Comparison of ENCODE assay signal across 9 mouse cellular contexts in genomic region chr11:120423569-120424295, GRCm38 (mm10). TPM values are rescaled to one million over a fixed set of nuclear protein-coding genes. Genes with fewer than 3 reads are reported as not detected.
DNase-seq lines count a peak whose midpoint lies in the region; ATAC-seq lines count a peak whose summit lies in the region.
"Had no signal": no experiment of that assay in that cellular context is flagged by ENCODE, and none has a peak within 500 bp of the region (broad histone marks: within the 10 kb centered on the region; RNA-seq: fewer than 3 reads in every experiment).

No protein-coding gene starts in this region.

- no peak overlapping the region for H3K9ac ChIP-seq in hindbrain, embryonic 11.5 days (ENCODE audit: low read depth, low read length)
- no peak overlapping the region for H3K9ac ChIP-seq in hindbrain, embryonic 16.5 days (ENCODE audit: low read depth, low read length)
- H3K9ac ChIP-seq: neural tube, embryonic 12.5 days had no signal

- H3K27ac ChIP-seq in hindbrain, embryonic 11.5 days (ENCODE audit: low read depth, low read length) = no peak overlapping the region
- no peak overlapping the region for H3K27ac ChIP-seq in hindbrain, embryonic 16.5 days (ENCODE audit: low read depth, low read length)
- H3K27ac ChIP-seq: neural tube, embryonic 12.5 days had no signal

- no peak overlapping the region for H3K4me2 ChIP-seq in hindbrain, embryonic 11.5 days (replicated peaks; ENCODE audit: low read depth, low read length)
- H3K4me2 ChIP-seq in hindbrain, embryonic 16.5 days (ENCODE audit: low read length) = no peak overlapping the region
- H3K4me2 ChIP-seq: neural tube, embryonic 12.5 days had no signal

- WGBS in hindbrain, embryonic 11.5 days = 82% methylated on average over 9 of the region's 9 CpGs
- 72% methylated on average over 9 of the region's 9 CpGs for WGBS in hindbrain, embryonic 16.5 days

- no peaks in the 10 kb centered on the region for H3K27me3 ChIP-seq in hindbrain, embryonic 11.5 days (ENCODE audit: control insufficient read depth, insufficient read depth, low read length)
- no peaks in the 10 kb centered on the region for H3K27me3 ChIP-seq in hindbrain, embryonic 16.5 days (replicated peaks; ENCODE audit: control insufficient read depth, insufficient read depth, low read length)
- H3K27me3 ChIP-seq: neural tube, embryonic 12.5 days had no signal

- no peaks in the 10 kb centered on the region for H3K9me3 ChIP-seq in hindbrain, embryonic 11.5 days (ENCODE audit: control insufficient read depth, low read length)
- no peaks in the 10 kb centered on the region for H3K9me3 ChIP-seq in hindbrain, embryonic 16.5 days (ENCODE audit: control insufficient read depth, low read length)
- H3K9me3 ChIP-seq: neural tube, embryonic 12.5 days had no signal

- 0 out of 2 replicates have a peak, but pooled peaks cover 4% of the 10 kb centered on the region for H3K36me3 ChIP-seq in hindbrain, embryonic 11.5 days (ENCODE audit: control insufficient read depth, insufficient read depth, low read length)
- peaks cover 27% of the 10 kb centered on the region for H3K36me3 ChIP-seq in hindbrain, embryonic 16.5 days (ENCODE audit: control insufficient read depth, insufficient read depth, low read length)

- peak; percentile 84 for DNase-seq in hindbrain, embryonic 11.5 days (ENCODE audit: low spot score)
- peak; percentile 27 to 37 for DNase-seq in adrenal gland, postnatal 4 days (ENCODE audit: low spot score in 2 of 2)
- peak; percentile 79 for DNase-seq in hindlimb bud, embryonic 11.5 days (ENCODE audit: extremely low spot score, low read depth, low spot score)
- peak; percentile 41 to 50 for DNase-seq in layer of hippocampus, postnatal 36 days
- peak; percentile 74 for DNase-seq in naive thymus-derived CD4-positive, alpha-beta T cell, adult 2 months (ENCODE audit: low read depth)
- DNase-seq in telencephalon, adult 2 months (ENCODE audit: low read depth, low spot score) = peak; percentile 11

- ATAC-seq in hindbrain, embryonic 11.5 days (ENCODE audit: low FRiP score) = no peak
- no peak for ATAC-seq in hindbrain, embryonic 16.5 days
- peak; percentile 74 for ATAC-seq in erythroid progenitor cell, adult 5-6 weeks (replicated peaks; ENCODE audit: low FRiP score, poor library complexity, severe bottlenecking)

- no peak overlapping the region for H3K4me3 ChIP-seq in hindbrain, embryonic 11.5 days (ENCODE audit: low read depth, low read length)
- no peak overlapping the region for H3K4me3 ChIP-seq in hindbrain, embryonic 16.5 days (ENCODE audit: low read length)
- H3K4me3 ChIP-seq: neural tube, embryonic 12.5 days had no signal

- no peaks in the 10 kb centered on the region for H3K4me1 ChIP-seq in hindbrain, embryonic 11.5 days (replicated peaks; ENCODE audit: control insufficient read depth, insufficient read depth, low read length)
- H3K4me1 ChIP-seq in hindbrain, embryonic 16.5 days (ENCODE audit: control insufficient read depth, insufficient read depth, low read depth, low read length) = no peaks in the 10 kb centered on the region
- H3K4me1 ChIP-seq: neural tube, embryonic 12.5 days had no signal

RNA-seq across cellular contexts. Expression of gene Nploc4, which starts 13.8 kb away (rescaled TPM):
- 37.5 and 40.3 TPM in 2 replicates for polyA plus RNA-seq in hindbrain, embryonic 11.5 days (2014; fragmentation: Nextera tagmentation; extraction: Ambion mirVana)
- 28.7 and 33.2 TPM in 2 replicates for polyA plus RNA-seq in hindbrain, embryonic 16.5 days (2015; fragmentation: Nextera tagmentation; extraction: Ambion mirVana)
- 10 to 100 TPM; 76.3 to 77.5 TPM for total RNA-seq in adrenal gland, postnatal 4 days (2021)
- 35.2 and 47.6 TPM in 2 replicates for total RNA-seq in erythroid progenitor cell, adult 5-6 weeks (2015; ENCODE audit: low replicate concordance)
- total RNA-seq in erythroid progenitor cell, adult 5-6 weeks (2017; ENCODE audit: low replicate concordance) = 63.8 and 65.8 TPM in 2 replicates
- 10 to 100 TPM; 59.9 to 64.4 TPM for total RNA-seq in layer of hippocampus, postnatal 36 days (2021)

RNA-seq across cellular contexts. Expression of gene Tspan10, which starts 18.7 kb away (rescaled TPM):
- not detected in 2 replicates for polyA plus RNA-seq in hindbrain, embryonic 11.5 days (2014; fragmentation: Nextera tagmentation; extraction: Ambion mirVana)
- not detected in 2 replicates for polyA plus RNA-seq in hindbrain, embryonic 16.5 days (2015; fragmentation: Nextera tagmentation; extraction: Ambion mirVana)
- total RNA-seq in adrenal gland, postnatal 4 days (2021) = 10 to 100 TPM in 1 of 2 experiments, 1 to 10 TPM in 1; 7.1 to 10.2 TPM
- total RNA-seq in erythroid progenitor cell, adult 5-6 weeks (2015; ENCODE audit: low replicate concordance) = not detected in 2 replicates
- 0.13 and 1.8 TPM in 2 replicates for total RNA-seq in erythroid progenitor cell, adult 5-6 weeks (2017; ENCODE audit: low replicate concordance)
- under 1 TPM in 1 of 2 experiments, not detected in 1; 0.30 TPM for total RNA-seq in layer of hippocampus, postnatal 36 days (2021)

RNA-seq across cellular contexts. Expression of gene Pde6g, which starts 29.6 kb away (rescaled TPM):
- polyA plus RNA-seq in hindbrain, embryonic 11.5 days (2014; fragmentation: Nextera tagmentation; extraction: Ambion mirVana) = 0.18 and 0.26 TPM in 2 replicates
- 0.30 TPM in 1 of 2 replicates, not detected in the other for polyA plus RNA-seq in hindbrain, embryonic 16.5 days (2015; fragmentation: Nextera tagmentation; extraction: Ambion mirVana)
- under 1 TPM in 1 of 2 experiments, not detected in 1; 0.25 TPM for total RNA-seq in adrenal gland, postnatal 4 days (2021)
- not detected in 2 replicates for total RNA-seq in erythroid progenitor cell, adult 5-6 weeks (2015; ENCODE audit: low replicate concordance)
- total RNA-seq in erythroid progenitor cell, adult 5-6 weeks (2017; ENCODE audit: low replicate concordance) = not detected in 2 replicates
- under 1 TPM; 0.48 to 0.90 TPM for total RNA-seq in layer of hippocampus, postnatal 36 days (2021)

RNA-seq across cellular contexts. Expression of gene Oxld1, which starts 34.1 kb away (rescaled TPM):
- polyA plus RNA-seq in hindbrain, embryonic 11.5 days (2014; fragmentation: Nextera tagmentation; extraction: Ambion mirVana) = 11.9 and 13.1 TPM in 2 replicates
- 10.8 and 15.8 TPM in 2 replicates for polyA plus RNA-seq in hindbrain, embryonic 16.5 days (2015; fragmentation: Nextera tagmentation; extraction: Ambion mirVana)
- total RNA-seq in adrenal gland, postnatal 4 days (2021) = 10 to 100 TPM; 34.6 to 43.3 TPM
- 4.3 TPM in 1 of 2 replicates, not detected in the other for total RNA-seq in erythroid progenitor cell, adult 5-6 weeks (2015; ENCODE audit: low replicate concordance)
- 1.4 and 5.0 TPM in 2 replicates for total RNA-seq in erythroid progenitor cell, adult 5-6 weeks (2017; ENCODE audit: low replicate concordance)
- total RNA-seq in layer of hippocampus, postnatal 36 days (2021) = 10 to 100 TPM; 13.2 to 15.6 TPM

RNA-seq across cellular contexts. Expression of gene Ccdc137, which starts 34.2 kb away (rescaled TPM):
- polyA plus RNA-seq in hindbrain, embryonic 11.5 days (2014; fragmentation: Nextera tagmentation; extraction: Ambion mirVana) = 25.0 and 30.0 TPM in 2 replicates
- polyA plus RNA-seq in hindbrain, embryonic 16.5 days (2015; fragmentation: Nextera tagmentation; extraction: Ambion mirVana) = 23.5 and 25.9 TPM in 2 replicates
- 10 to 100 TPM; 19.0 to 21.4 TPM for total RNA-seq in adrenal gland, postnatal 4 days (2021)
- total RNA-seq in erythroid progenitor cell, adult 5-6 weeks (2015; ENCODE audit: low replicate concordance) = 5.8 and 26.8 TPM in 2 replicates
- total RNA-seq in erythroid progenitor cell, adult 5-6 weeks (2017; ENCODE audit: low replicate concordance) = 21.2 and 24.0 TPM in 2 replicates
- total RNA-seq in layer of hippocampus, postnatal 36 days (2021) = 10 to 100 TPM; 25.3 to 31.8 TPM

Comparison
In these comparisons a context has a peak if more than half of its experiments do, and no peak if none do; other contexts are left out.
1. DNase-seq: peak in every context shown above with its lines; median percentile 84 in hindbrain, embryonic 11.5 days; 79 in hindlimb bud, embryonic 11.5 days; 74 in naive thymus-derived CD4-positive, alpha-beta T cell, adult 2 months; 46 in layer of hippocampus, postnatal 36 days; 32 in adrenal gland, postnatal 4 days; 11 in telencephalon, adult 2 months.